22 mouse cellular contexts compared by ENCODE assay signal in genomic region chr6:127663263-127663662, GRCm38 (mm10).
DNase-seq lines count a peak whose midpoint lies in the region; ATAC-seq and TF ChIP-seq lines count a peak whose summit lies in the region.
"Had no signal": no experiment of that assay in that cellular context is flagged by ENCODE, and none has a peak within 500 bp of the region (broad histone marks: within the 10 kb centered on the region; RNA-seq: fewer than 3 reads in every experiment).

No protein-coding gene starts in this region.

- no peak for ATAC-seq in heart, embryonic 13.5 days (ENCODE audit: extremely low read depth, insufficient number of reproducible peaks, low FRiP score, low TSS enrichment)
- no peak for ATAC-seq in liver, embryonic 12.5 days
- ATAC-seq: forebrain, embryonic 15.5 days; intestine, embryonic 16.5 days; midbrain, embryonic 15.5 days had no signal

- DNase-seq in heart, adult 8-10 months (ENCODE audit: low spot score): no peak
- peak; percentile 49 to 95 for DNase-seq in left cerebral cortex, postnatal 25 days (ENCODE audit: low spot score in 2 of 2)
- peak; percentile 93 for DNase-seq in telencephalon, adult 2 months (ENCODE audit: low read depth, low spot score)
- DNase-seq in embryonic facial prominence, embryonic 10.5 days (ENCODE audit: low spot score): no peak
- DNase-seq: cerebellum, postnatal 14 days; heart, adult 18-20 months; heart, postnatal 4 days; kidney, postnatal 4 days; layer of hippocampus, adult 9-11 months; lung, adult 18-20 months; thymus, postnatal 4 days had no signal

- peaks cover 21% of the 10 kb centered on the region for H3K4me1 ChIP-seq in heart, embryonic 13.5 days
- H3K4me1 ChIP-seq in cortical plate, adult 2 months (ENCODE audit: control insufficient read depth, insufficient read depth, low read length): peaks cover 11% of the 10 kb centered on the region
- H3K4me1 ChIP-seq in liver, embryonic 12.5 days: no peaks in the 10 kb centered on the region
- no peaks in the 10 kb centered on the region for H3K4me1 ChIP-seq in embryonic facial prominence, embryonic 10.5 days
- H3K4me1 ChIP-seq: hindbrain, embryonic 15.5 days; kidney, embryonic 15.5 days; midbrain, embryonic 15.5 days had no signal

- no peak overlapping the region for H3K27ac ChIP-seq in heart, embryonic 13.5 days (replicated peaks)
- peak overlapping the region; percentile 30; the same call in 1 of the 2 replicates for H3K27ac ChIP-seq in cortical plate, adult 2 months (ENCODE audit: insufficient read depth, low read length)
- H3K27ac ChIP-seq in liver, embryonic 12.5 days: no peak overlapping the region
- H3K27ac ChIP-seq in embryonic facial prominence, embryonic 10.5 days (replicated peaks): no peak overlapping the region
- H3K27ac ChIP-seq: forebrain, embryonic 15.5 days; heart, embryonic 15.5 days; hindbrain, embryonic 15.5 days; kidney, embryonic 15.5 days; limb, embryonic 10.5 days; midbrain, embryonic 15.5 days had no signal

- no peak for TF ChIP-seq POLR2A in cortical plate, adult 2 months (IDR thresholded peaks at IDR 0.05; ENCODE audit: extremely low read depth, insufficient read depth, low read length)

- H3K9me3 ChIP-seq in heart, embryonic 13.5 days: no peaks in the 10 kb centered on the region
- no peaks in the 10 kb centered on the region for H3K9me3 ChIP-seq in liver, embryonic 12.5 days (replicated peaks)
- no peaks in the 10 kb centered on the region for H3K9me3 ChIP-seq in embryonic facial prominence, embryonic 10.5 days
- H3K9me3 ChIP-seq: forebrain, embryonic 15.5 days; heart, embryonic 15.5 days; hindbrain, embryonic 15.5 days; kidney, embryonic 15.5 days; limb, embryonic 10.5 days; midbrain, embryonic 15.5 days had no signal

- 49% methylated on average over 7 of the region's 7 CpGs for WGBS in heart, embryonic 13.5 days
- 58% methylated on average over 7 of the region's 7 CpGs for WGBS in liver, embryonic 12.5 days (ENCODE audit: insufficient replicate concordance)
- 88% methylated on average over 7 of the region's 7 CpGs for WGBS in embryonic facial prominence, embryonic 10.5 days

- no peak overlapping the region for H3K4me3 ChIP-seq in heart, embryonic 13.5 days
- H3K4me3 ChIP-seq in cortical plate, adult 2 months (ENCODE audit: insufficient read depth, low read length): no peak overlapping the region
- no peak overlapping the region for H3K4me3 ChIP-seq in liver, embryonic 12.5 days
- no peak overlapping the region for H3K4me3 ChIP-seq in embryonic facial prominence, embryonic 10.5 days
- H3K4me3 ChIP-seq: forebrain, embryonic 15.5 days; heart, embryonic 15.5 days; hindbrain, embryonic 15.5 days; kidney, embryonic 15.5 days; limb, embryonic 10.5 days; midbrain, embryonic 15.5 days; myocyte had no signal

- peaks cover 4% of the 10 kb centered on the region; the same call in 1 of the 2 replicates for H3K27me3 ChIP-seq in heart, embryonic 13.5 days (replicated peaks)
- H3K27me3 ChIP-seq in liver, embryonic 12.5 days (replicated peaks): no peaks in the 10 kb centered on the region
- no peaks in the 10 kb centered on the region for H3K27me3 ChIP-seq in embryonic facial prominence, embryonic 10.5 days (replicated peaks; ENCODE audit: low read depth, poor library complexity, severe bottlenecking)
- H3K27me3 ChIP-seq: forebrain, embryonic 15.5 days; heart, embryonic 15.5 days; hindbrain, embryonic 15.5 days; kidney, embryonic 15.5 days; midbrain, embryonic 15.5 days had no signal

- intact Hi-C loops in left cerebral cortex, postnatal 25 days (cut with DNase I): loop anchor here (1.0 to 5.0 kb wide), 3 partner anchors 106 to 264 kb away; partner anchors contain the start of gene Prmt8

- no peak for TF ChIP-seq CTCF in cortical plate, adult 2 months (IDR thresholded peaks at IDR 0.05; ENCODE audit: extremely low read depth, insufficient read depth, low read length)

- H3K36me3 ChIP-seq in heart, embryonic 13.5 days: no peaks in the 10 kb centered on the region
- H3K36me3 ChIP-seq in liver, embryonic 12.5 days: no peaks in the 10 kb centered on the region
- H3K36me3 ChIP-seq in embryonic facial prominence, embryonic 10.5 days (replicated peaks): no peaks in the 10 kb centered on the region
- H3K36me3 ChIP-seq: forebrain, embryonic 15.5 days; heart, embryonic 15.5 days; hindbrain, embryonic 15.5 days; kidney, embryonic 15.5 days; limb, embryonic 10.5 days; midbrain, embryonic 15.5 days had no signal

- peak overlapping the region; percentile 16; the same call in 1 of the 2 replicates for H3K4me2 ChIP-seq in heart, embryonic 13.5 days
- no peak overlapping the region for H3K4me2 ChIP-seq in liver, embryonic 12.5 days
- H3K4me2 ChIP-seq: forebrain, embryonic 15.5 days; heart, embryonic 15.5 days; hindbrain, embryonic 15.5 days; kidney, embryonic 15.5 days; midbrain, embryonic 15.5 days had no signal

- H3K9ac ChIP-seq in heart, embryonic 13.5 days: no peak overlapping the region
- no peak overlapping the region for H3K9ac ChIP-seq in liver, embryonic 12.5 days
- H3K9ac ChIP-seq: forebrain, embryonic 15.5 days; heart, embryonic 15.5 days; hindbrain, embryonic 15.5 days; kidney, embryonic 15.5 days; midbrain, embryonic 15.5 days had no signal

Comparison
In these comparisons a context has a peak if more than half of its experiments do, and no peak if none do; other contexts are left out.
1. DNase-seq: peak in left cerebral cortex, postnatal 25 days (2 of 2) and telencephalon, adult 2 months (single experiment); none in heart, adult 8-10 months (single experiment) and embryonic facial prominence, embryonic 10.5 days (single experiment).